Mouse (Mus musculus) retina, postnatal 7 days (tissue): ENCODE data around the gene Tsnax.

Experiments
- DNase-seq: peaks from one replicate; pipeline ENCODE4 v3.0.0-alpha.2; 2012; ENCODE audit warnings: low read depth, low spot score

Tsnax gene

GRCm38 (mm10) chr8:125080388-125081344 lies 67.9 kb downstream of the Tsnax start:
- DNase-seq = no peak

GRCm38 (mm10) chr8:125083746-125084145 lies 70.9 kb downstream of the Tsnax start:
- DNase-seq = no peak
